ENCODE assay signal across 8 mouse cellular contexts in the genomic region with DNA sequence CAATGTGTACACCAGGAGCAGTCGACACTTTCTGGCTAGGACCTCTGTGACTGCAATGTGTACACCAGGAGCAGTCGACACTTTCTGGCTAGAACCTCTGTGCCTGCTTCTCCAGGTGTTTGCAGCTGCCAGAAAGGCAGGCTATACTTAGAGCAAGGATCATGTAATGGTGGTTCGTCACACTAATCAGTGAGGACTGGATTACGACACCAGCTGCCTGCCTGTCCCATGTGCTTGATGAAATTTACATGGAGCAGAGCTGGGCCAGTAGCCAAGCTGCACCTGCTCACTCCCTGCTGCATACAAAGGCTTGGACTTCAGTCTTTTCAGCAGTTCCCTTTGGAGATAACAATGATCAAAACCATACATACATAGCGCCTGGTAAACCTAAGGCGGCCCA. TPM values are rescaled to one million over a fixed set of nuclear protein-coding genes. Genes with fewer than 3 reads are reported as not detected.
A peak's percentile ranks its signal among the peaks of the same experiment; 100 is the strongest.
DNase-seq lines count a peak whose midpoint lies in the region; ATAC-seq and TF ChIP-seq lines count a peak whose summit lies in the region.

No protein-coding gene starts in this region.

- 14% methylated on average over 6 of the region's 6 CpGs for WGBS in forebrain, embryonic 16.5 days
- 28% methylated on average over 6 of the region's 6 CpGs for WGBS in hindbrain, embryonic 14.5 days
- 21% methylated on average over 6 of the region's 6 CpGs for WGBS in limb, embryonic 15.5 days
- 18% methylated on average over 6 of the region's 6 CpGs for WGBS in midbrain, embryonic 15.5 days
- 66% methylated on average over 6 of the region's 6 CpGs for WGBS in thymus, adult 2 months

- no peak for TF ChIP-seq EP300 in MEL (IDR thresholded peaks at IDR 0.05; ENCODE audit: low read depth in 1 of 2, low read length in 2 of 2)

- no peak for TF ChIP-seq RAD21 in MEL (IDR thresholded peaks at IDR 0.05; ENCODE audit: low read depth, low read length)

- no peak for TF ChIP-seq POLR2A in MEL (IDR thresholded peaks at IDR 0.05; ENCODE audit: control insufficient read depth in 1 of 2, insufficient read depth in 1 of 2, low read depth in 1 of 2, low read length in 2 of 2, poor library complexity in 1 of 2)
- TF ChIP-seq POLR2A in brain, embryonic 14.5 days (IDR thresholded peaks at IDR 0.05; ENCODE audit: borderline replicate concordance, extremely low read depth, insufficient read depth, insufficient read length, poor library complexity, severe bottlenecking): no peak
- TF ChIP-seq POLR2A in thymus, adult 2 months (IDR thresholded peaks at IDR 0.05; ENCODE audit: control insufficient read depth, extremely low read depth, insufficient read depth, low read length, poor library complexity): no peak

- DNase-seq in MEL (ENCODE audit: low read depth, low spot score): peak; percentile 23
- DNase-seq in brain, embryonic 14.5 days (ENCODE audit: low read depth): peak; percentile 96
- peak; percentile 72 for DNase-seq in hindbrain, embryonic 14.5 days (ENCODE audit: low spot score)
- DNase-seq in thymus, adult 2 months: no peak
- DNase-seq in c-Kit-positive CD71-positive TER-119-positive erythroid progenitor cells, embryonic 14.5 days (ENCODE audit: low spot score): no peak

- H3K27me3 ChIP-seq in MEL (ENCODE audit: control insufficient read depth in 1 of 2, insufficient read depth in 2 of 2, low read length in 2 of 2): no peaks in the 10 kb centered on the region
- no peaks in the 10 kb centered on the region for H3K27me3 ChIP-seq in forebrain, embryonic 16.5 days (replicated peaks; ENCODE audit: control insufficient read depth, insufficient read depth, low read length)
- no peaks in the 10 kb centered on the region for H3K27me3 ChIP-seq in hindbrain, embryonic 14.5 days (ENCODE audit: control insufficient read depth, insufficient read depth, low read length)
- no peaks in the 10 kb centered on the region for H3K27me3 ChIP-seq in limb, embryonic 15.5 days
- no peaks in the 10 kb centered on the region for H3K27me3 ChIP-seq in midbrain, embryonic 15.5 days (replicated peaks)
- no peaks in the 10 kb centered on the region for H3K27me3 ChIP-seq in thymus, adult 2 months (ENCODE audit: control insufficient read depth, insufficient read depth, low read length)

- H3K4me1 ChIP-seq in MEL (ENCODE audit: control insufficient read depth in 1 of 2, insufficient read depth in 2 of 2, low read length in 2 of 2): peaks cover 5 to 17% of the 10 kb centered on the region in 2 experiments; a peak in 3 of 4 replicates
- H3K4me1 ChIP-seq in forebrain, embryonic 16.5 days (replicated peaks; ENCODE audit: control insufficient read depth, insufficient read depth, low read length): peaks cover 27% of the 10 kb centered on the region
- H3K4me1 ChIP-seq in hindbrain, embryonic 14.5 days (replicated peaks; ENCODE audit: control insufficient read depth, insufficient read depth, low read length): peaks cover 21% of the 10 kb centered on the region
- H3K4me1 ChIP-seq in limb, embryonic 15.5 days: peaks cover 44% of the 10 kb centered on the region
- peaks cover 37% of the 10 kb centered on the region for H3K4me1 ChIP-seq in midbrain, embryonic 15.5 days
- peaks cover 31% of the 10 kb centered on the region for H3K4me1 ChIP-seq in thymus, adult 2 months (replicated peaks; ENCODE audit: control insufficient read depth, insufficient read depth, low read length)

- H3K36me3 ChIP-seq in MEL (ENCODE audit: control insufficient read depth in 1 of 2, insufficient read depth in 2 of 2, low read length in 2 of 2): peaks cover 6 to 12% of the 10 kb centered on the region in 2 experiments; a peak in 3 of 4 replicates
- no peaks in the 10 kb centered on the region for H3K36me3 ChIP-seq in forebrain, embryonic 16.5 days (ENCODE audit: control insufficient read depth, insufficient read depth)
- no peaks in the 10 kb centered on the region for H3K36me3 ChIP-seq in hindbrain, embryonic 14.5 days (replicated peaks; ENCODE audit: control insufficient read depth, insufficient read depth)
- H3K36me3 ChIP-seq in limb, embryonic 15.5 days: peaks cover 7% of the 10 kb centered on the region; the same call in 1 of the 2 replicates
- H3K36me3 ChIP-seq in midbrain, embryonic 15.5 days (replicated peaks): no peaks in the 10 kb centered on the region
- no peaks in the 10 kb centered on the region for H3K36me3 ChIP-seq in thymus, adult 2 months (ENCODE audit: control insufficient read depth, insufficient read depth, low read length)

- no peak overlapping the region for H3K27ac ChIP-seq in MEL (ENCODE audit: control insufficient read depth, low read depth, low read length)
- peak overlapping the region; percentile 92 for H3K27ac ChIP-seq in forebrain, embryonic 16.5 days (ENCODE audit: low read length)
- peak overlapping the region; percentile 89 for H3K27ac ChIP-seq in hindbrain, embryonic 14.5 days
- H3K27ac ChIP-seq in limb, embryonic 15.5 days: peak overlapping the region; percentile 78
- H3K27ac ChIP-seq in midbrain, embryonic 15.5 days: peak overlapping the region; percentile 79
- H3K27ac ChIP-seq in thymus, adult 2 months (ENCODE audit: control insufficient read depth, insufficient read depth, low read length): no peak overlapping the region

- H3K9me3 ChIP-seq in MEL (replicated peaks; ENCODE audit: insufficient read depth, low read length): no peaks in the 10 kb centered on the region
- no peaks in the 10 kb centered on the region for H3K9me3 ChIP-seq in forebrain, embryonic 16.5 days (ENCODE audit: control insufficient read depth, low read length)
- H3K9me3 ChIP-seq in hindbrain, embryonic 14.5 days (ENCODE audit: control insufficient read depth, low read length): no peaks in the 10 kb centered on the region
- H3K9me3 ChIP-seq in limb, embryonic 15.5 days: no peaks in the 10 kb centered on the region
- no peaks in the 10 kb centered on the region for H3K9me3 ChIP-seq in midbrain, embryonic 15.5 days

- peak; percentile 89 for ATAC-seq in forebrain, embryonic 16.5 days
- peak; percentile 83 for ATAC-seq in hindbrain, embryonic 14.5 days (ENCODE audit: low FRiP score)
- peak; percentile 68 for ATAC-seq in limb, embryonic 15.5 days (ENCODE audit: insufficient number of reproducible peaks, low FRiP score, low TSS enrichment, low read depth)
- peak; percentile 84 for ATAC-seq in midbrain, embryonic 15.5 days (replicated peaks)

- H3K79me2 ChIP-seq in MEL (ENCODE audit: control insufficient read depth, insufficient read depth, low read length, poor library complexity): peaks cover 63% of the 10 kb centered on the region

- no peak overlapping the region for H3K9ac ChIP-seq in MEL (ENCODE audit: control insufficient read depth, low read depth, low read length, poor library complexity, severe bottlenecking)
- H3K9ac ChIP-seq in forebrain, embryonic 16.5 days (replicated peaks; ENCODE audit: low read depth, low read length): 0 out of 2 replicates have a peak overlapping the region, but pooled peaks have one; percentile 22
- peak overlapping the region; percentile 54 for H3K9ac ChIP-seq in hindbrain, embryonic 14.5 days
- H3K9ac ChIP-seq in limb, embryonic 15.5 days: no peak overlapping the region
- H3K9ac ChIP-seq in midbrain, embryonic 15.5 days: peak overlapping the region; percentile 15; the same call in 1 of the 2 replicates

- H3K4me3 ChIP-seq in MEL (ENCODE audit: control insufficient read depth in 1 of 2, insufficient read depth in 1 of 2, low read depth in 2 of 2, low read length in 2 of 2): no peak overlapping the region
- peak overlapping the region; percentile 10; the same call in 1 of the 2 replicates for H3K4me3 ChIP-seq in forebrain, embryonic 16.5 days (replicated peaks; ENCODE audit: low read length)
- no peak overlapping the region for H3K4me3 ChIP-seq in hindbrain, embryonic 14.5 days (replicated peaks; ENCODE audit: low read length)
- H3K4me3 ChIP-seq in limb, embryonic 15.5 days: no peak overlapping the region
- no peak overlapping the region for H3K4me3 ChIP-seq in midbrain, embryonic 15.5 days
- no peak overlapping the region for H3K4me3 ChIP-seq in thymus, adult 2 months (ENCODE audit: control insufficient read depth, insufficient read depth, low read length)

- no peak for TF ChIP-seq CTCF in MEL (IDR thresholded peaks at IDR 0.05 in 2 of 3, conservative IDR thresholded peaks at IDR 0.05 in 1 of 3; ENCODE audit: control insufficient read depth in 1 of 3, insufficient read depth in 1 of 3, low read depth in 2 of 3, low read length in 3 of 3, poor library complexity in 1 of 3, severe bottlenecking in 1 of 3)
- no peak for TF ChIP-seq CTCF in brain, embryonic 14.5 days (IDR thresholded peaks at IDR 0.05; ENCODE audit: borderline replicate concordance, extremely low read depth, insufficient read depth, insufficient read length)
- no peak for TF ChIP-seq CTCF in thymus, adult 2 months (IDR thresholded peaks at IDR 0.05; ENCODE audit: borderline replicate concordance, control insufficient read depth, extremely low read depth, insufficient read depth, low read length, poor library complexity)

- H3K4me2 ChIP-seq in forebrain, embryonic 16.5 days (ENCODE audit: low read length): peak overlapping the region; percentile 39
- peak overlapping the region; percentile 39; the same call in 1 of the 2 replicates for H3K4me2 ChIP-seq in hindbrain, embryonic 14.5 days (replicated peaks)
- peak overlapping the region; percentile 32; the same call in 1 of the 2 replicates for H3K4me2 ChIP-seq in limb, embryonic 15.5 days
- H3K4me2 ChIP-seq in midbrain, embryonic 15.5 days: peak overlapping the region; percentile 19

RNA-seq across cellular contexts. Expression of a gene that starts 23.7 kb away (rescaled TPM):
- 66.5 and 72.5 TPM in 2 replicates for total RNA-seq in MEL (2012; rRNA removed)
- polyA plus RNA-seq in MEL (2012; ENCODE audit: insufficient read depth in 1 of 2, insufficient read length in 2 of 2, low read depth in 1 of 2, low replicate concordance in 2 of 2, missing spikeins in 1 of 2): 100 to 1,000 TPM in 1 of 2 experiments, not detected in 1; 108 TPM
- polyA plus RNA-seq in brain, embryonic 14.5 days (2012; rRNA removed): 46.7 and 56.5 TPM in 2 replicates
- polyA plus RNA-seq in forebrain, embryonic 16.5 days (2015; fragmentation: Nextera tagmentation; extraction: Ambion mirVana): 11.9 and 12.4 TPM in 2 replicates
- polyA plus RNA-seq in hindbrain, embryonic 14.5 days (2014; fragmentation: Nextera tagmentation; extraction: Ambion mirVana): 11.1 and 12.2 TPM in 2 replicates
- 16.4 and 17.0 TPM in 2 replicates for polyA plus RNA-seq in limb, embryonic 15.5 days (2015; fragmentation: Nextera tagmentation; extraction: Ambion mirVana)
- polyA plus RNA-seq in midbrain, embryonic 15.5 days (2015; fragmentation: Nextera tagmentation; extraction: Ambion mirVana): 10.9 and 11.4 TPM in 2 replicates
- 97.5 and 104 TPM in 2 replicates for polyA plus RNA-seq in thymus, adult 2 months (2012; rRNA removed)

RNA-seq across cellular contexts. Expression of a gene that starts 41.2 kb away (rescaled TPM):
- 217 and 219 TPM in 2 replicates for total RNA-seq in MEL (2012; rRNA removed)
- 100 to 1,000 TPM in 1 of 2 experiments, not detected in 1; 227 TPM for polyA plus RNA-seq in MEL (2012; ENCODE audit: insufficient read depth in 1 of 2, insufficient read length in 2 of 2, low read depth in 1 of 2, low replicate concordance in 2 of 2, missing spikeins in 1 of 2)
- 156 and 218 TPM in 2 replicates for polyA plus RNA-seq in brain, embryonic 14.5 days (2012; rRNA removed)
- 255 and 264 TPM in 2 replicates for polyA plus RNA-seq in forebrain, embryonic 16.5 days (2015; fragmentation: Nextera tagmentation; extraction: Ambion mirVana)
- polyA plus RNA-seq in hindbrain, embryonic 14.5 days (2014; fragmentation: Nextera tagmentation; extraction: Ambion mirVana): 202 and 223 TPM in 2 replicates
- 270 and 277 TPM in 2 replicates for polyA plus RNA-seq in limb, embryonic 15.5 days (2015; fragmentation: Nextera tagmentation; extraction: Ambion mirVana)
- polyA plus RNA-seq in midbrain, embryonic 15.5 days (2015; fragmentation: Nextera tagmentation; extraction: Ambion mirVana): 204 and 212 TPM in 2 replicates
- 192 and 207 TPM in 2 replicates for polyA plus RNA-seq in thymus, adult 2 months (2012; rRNA removed)

RNA-seq across cellular contexts. Expression of a gene that starts 59.5 kb away (rescaled TPM):
- 23.1 and 25.9 TPM in 2 replicates for total RNA-seq in MEL (2012; rRNA removed)
- polyA plus RNA-seq in MEL (2012; ENCODE audit: insufficient read depth in 1 of 2, insufficient read length in 2 of 2, low read depth in 1 of 2, low replicate concordance in 2 of 2, missing spikeins in 1 of 2): 10 to 100 TPM in 1 of 2 experiments, not detected in 1; 43.6 TPM
- 13.0 and 16.7 TPM in 2 replicates for polyA plus RNA-seq in brain, embryonic 14.5 days (2012; rRNA removed)
- polyA plus RNA-seq in forebrain, embryonic 16.5 days (2015; fragmentation: Nextera tagmentation; extraction: Ambion mirVana): 6.6 and 6.8 TPM in 2 replicates
- polyA plus RNA-seq in hindbrain, embryonic 14.5 days (2014; fragmentation: Nextera tagmentation; extraction: Ambion mirVana): 8.2 and 8.9 TPM in 2 replicates
- 4.5 and 5.7 TPM in 2 replicates for polyA plus RNA-seq in limb, embryonic 15.5 days (2015; fragmentation: Nextera tagmentation; extraction: Ambion mirVana)
- 7.0 and 7.1 TPM in 2 replicates for polyA plus RNA-seq in midbrain, embryonic 15.5 days (2015; fragmentation: Nextera tagmentation; extraction: Ambion mirVana)
- polyA plus RNA-seq in thymus, adult 2 months (2012; rRNA removed): 4.4 and 4.7 TPM in 2 replicates

Comparison
In these comparisons a context has a peak if more than half of its experiments do, and no peak if none do; other contexts are left out.
1. DNase-seq: peak in MEL (single experiment), brain, embryonic 14.5 days (single experiment) and hindbrain, embryonic 14.5 days (single experiment); none in thymus, adult 2 months (single experiment) and c-Kit-positive CD71-positive TER-119-positive erythroid progenitor cells, embryonic 14.5 days (single experiment).
2. H3K27ac ChIP-seq: peak in forebrain, embryonic 16.5 days (single experiment), hindbrain, embryonic 14.5 days (single experiment), limb, embryonic 15.5 days (single experiment) and midbrain, embryonic 15.5 days (single experiment); none in MEL (single experiment) and thymus, adult 2 months (single experiment).
3. H3K9ac ChIP-seq: peak in forebrain, embryonic 16.5 days (single experiment), hindbrain, embryonic 14.5 days (single experiment) and midbrain, embryonic 15.5 days (single experiment); none in MEL (single experiment) and limb, embryonic 15.5 days (single experiment).
4. Peak in every context shown above with its lines, with median percentiles within 50 percentile points of each other: ATAC-seq and H3K4me2 ChIP-seq.